Mouse (Mus musculus) thymus, postnatal 25 days (tissue): ENCODE measurements around the gene Tmprss6.

Experiments used
- DNase-seq: peaks from one replicate; pipeline ENCODE4 v3.0.0; 2022

Gene Tmprss6

DNA sequence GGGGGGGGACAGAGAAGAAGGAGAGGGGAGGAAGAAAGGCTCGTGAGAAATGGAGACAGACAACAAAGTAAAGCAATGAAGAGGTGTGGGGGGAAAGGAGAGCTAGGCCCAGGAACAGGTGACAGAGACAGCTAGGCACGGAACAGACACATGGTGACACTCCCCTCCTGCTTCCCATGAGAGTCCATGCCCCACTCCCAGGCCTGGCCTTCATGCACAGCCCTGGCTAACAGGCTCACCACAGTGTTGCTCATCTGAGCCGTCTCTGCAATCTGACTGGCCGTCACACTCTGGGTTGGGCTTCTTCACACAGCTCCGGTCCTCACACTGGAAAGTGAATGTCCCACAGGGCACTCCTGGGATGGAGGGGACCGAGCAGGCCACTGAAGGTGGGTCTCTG is 24.6 kb downstream of the Tmprss6 start:
- no peak for DNase-seq

DNA sequence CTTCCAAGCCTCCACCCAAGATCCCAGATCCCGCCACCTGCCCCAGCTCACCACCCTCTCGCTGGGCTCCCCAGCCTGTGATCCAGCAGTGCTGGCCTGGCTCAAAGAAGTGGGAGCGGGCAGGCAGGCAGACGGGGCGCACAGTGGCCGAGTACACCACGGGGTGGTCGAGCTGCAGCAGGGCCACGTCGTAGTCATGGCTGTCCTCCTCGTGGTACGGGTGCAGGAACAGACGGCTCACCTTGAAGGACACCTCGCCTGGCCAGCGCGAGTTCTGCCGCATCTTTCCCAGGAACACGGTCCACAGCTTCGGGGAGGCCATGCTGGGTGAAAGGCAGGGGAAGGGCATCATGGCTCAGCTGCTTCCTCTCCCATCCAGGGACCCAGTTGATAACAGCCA is 26.2 kb downstream of the Tmprss6 start:
- no peak for DNase-seq

DNA sequence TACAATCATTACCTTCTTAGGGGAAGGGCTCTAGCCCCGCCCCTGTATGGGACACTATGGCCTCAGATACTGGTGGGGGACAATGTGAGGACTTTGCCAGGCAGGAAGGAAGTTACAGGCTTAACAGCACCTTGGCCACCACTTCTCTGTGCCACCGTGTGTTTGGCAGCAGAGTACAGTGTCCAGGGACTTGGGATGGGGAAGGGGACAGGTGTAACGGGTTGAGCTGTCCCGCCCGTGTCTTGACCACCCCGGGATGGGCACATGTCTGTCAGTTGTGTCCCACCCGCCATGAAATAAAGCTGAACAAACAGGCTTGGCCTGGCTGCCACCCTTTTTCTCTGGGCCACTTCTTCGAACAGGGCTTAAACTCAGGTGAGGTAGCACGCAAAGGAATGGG is 29.5 kb downstream of the Tmprss6 start:
- no peak for DNase-seq

DNA sequence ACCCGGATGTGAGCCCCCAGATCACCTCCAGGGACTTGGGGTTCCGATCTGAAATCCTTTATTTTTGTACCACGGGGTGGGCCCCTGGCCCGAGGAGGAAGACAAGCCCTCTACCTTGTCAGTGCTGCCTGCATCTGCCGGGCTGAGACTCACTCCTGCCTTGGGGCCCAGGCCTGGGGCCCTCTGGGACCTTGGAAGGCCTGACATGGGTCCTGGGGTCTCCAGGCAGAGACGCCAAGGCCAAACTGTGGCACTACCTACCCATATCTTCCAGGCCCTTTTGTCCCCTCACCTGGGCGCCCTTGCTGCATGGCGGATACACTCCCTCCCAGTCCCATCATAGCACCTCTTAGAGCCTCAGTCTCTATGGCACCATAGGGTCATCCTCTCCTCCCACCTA is 29.9 kb downstream of the Tmprss6 start:
- no peak for DNase-seq

DNA sequence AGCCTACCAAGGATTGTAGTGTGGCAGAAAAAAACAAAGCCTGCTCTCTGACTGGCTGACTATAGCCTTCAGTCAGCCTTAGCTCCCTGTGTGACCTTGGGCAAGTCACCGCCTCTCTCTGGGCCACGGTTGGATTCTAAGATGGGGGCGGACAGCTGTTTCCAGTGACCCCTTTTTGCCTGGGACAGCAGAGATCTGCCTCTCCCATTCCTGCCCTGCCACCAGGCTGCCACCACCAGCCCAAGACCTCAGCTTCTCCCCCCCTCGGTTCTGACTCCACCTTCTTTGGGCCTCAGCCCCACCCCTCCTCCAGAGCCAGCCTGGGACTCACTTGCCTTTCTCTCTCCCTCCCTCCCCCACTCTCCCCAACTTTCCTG is 30.4 kb downstream of the Tmprss6 start:
- no peak for DNase-seq

DNA sequence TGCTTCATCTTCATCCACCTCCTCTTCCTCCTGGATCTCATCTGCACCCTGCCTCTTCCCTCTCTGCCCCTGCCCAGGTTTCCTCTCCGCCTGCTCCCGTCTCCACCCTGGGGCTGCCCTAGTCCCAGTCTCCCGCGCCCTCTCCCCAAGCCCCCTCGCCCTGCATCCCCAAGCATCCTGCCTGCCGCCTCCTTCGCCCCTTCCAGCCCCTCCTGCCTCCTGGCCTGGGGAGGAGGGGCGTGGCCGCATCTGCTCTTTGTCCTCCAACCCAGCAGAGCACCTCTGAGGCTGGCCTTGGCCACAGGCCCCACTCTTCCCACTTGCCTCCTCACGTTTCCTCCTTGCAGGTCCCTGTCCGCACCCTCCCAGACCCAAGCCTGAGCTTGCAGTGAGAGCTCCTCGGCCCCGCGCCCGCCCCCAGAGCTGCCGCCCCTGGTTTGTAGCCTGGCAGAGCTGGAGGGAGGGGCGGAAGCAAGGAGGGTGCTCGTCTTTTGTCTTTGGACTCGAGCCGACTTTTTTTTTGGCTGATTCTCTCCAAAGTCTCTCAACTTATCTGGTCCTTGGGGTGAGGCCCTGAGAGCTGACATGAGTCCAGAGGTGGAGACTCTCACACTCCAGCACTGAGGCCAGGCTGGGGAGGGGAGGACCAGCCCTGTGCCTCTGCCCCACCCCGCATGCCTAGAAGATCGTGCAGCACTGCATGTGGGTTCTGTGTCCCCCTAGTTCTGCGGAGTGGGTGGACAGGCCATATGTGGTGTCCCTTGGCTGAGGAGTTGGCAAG is 31.0 kb downstream of the Tmprss6 start:
- no peak for DNase-seq

DNA sequence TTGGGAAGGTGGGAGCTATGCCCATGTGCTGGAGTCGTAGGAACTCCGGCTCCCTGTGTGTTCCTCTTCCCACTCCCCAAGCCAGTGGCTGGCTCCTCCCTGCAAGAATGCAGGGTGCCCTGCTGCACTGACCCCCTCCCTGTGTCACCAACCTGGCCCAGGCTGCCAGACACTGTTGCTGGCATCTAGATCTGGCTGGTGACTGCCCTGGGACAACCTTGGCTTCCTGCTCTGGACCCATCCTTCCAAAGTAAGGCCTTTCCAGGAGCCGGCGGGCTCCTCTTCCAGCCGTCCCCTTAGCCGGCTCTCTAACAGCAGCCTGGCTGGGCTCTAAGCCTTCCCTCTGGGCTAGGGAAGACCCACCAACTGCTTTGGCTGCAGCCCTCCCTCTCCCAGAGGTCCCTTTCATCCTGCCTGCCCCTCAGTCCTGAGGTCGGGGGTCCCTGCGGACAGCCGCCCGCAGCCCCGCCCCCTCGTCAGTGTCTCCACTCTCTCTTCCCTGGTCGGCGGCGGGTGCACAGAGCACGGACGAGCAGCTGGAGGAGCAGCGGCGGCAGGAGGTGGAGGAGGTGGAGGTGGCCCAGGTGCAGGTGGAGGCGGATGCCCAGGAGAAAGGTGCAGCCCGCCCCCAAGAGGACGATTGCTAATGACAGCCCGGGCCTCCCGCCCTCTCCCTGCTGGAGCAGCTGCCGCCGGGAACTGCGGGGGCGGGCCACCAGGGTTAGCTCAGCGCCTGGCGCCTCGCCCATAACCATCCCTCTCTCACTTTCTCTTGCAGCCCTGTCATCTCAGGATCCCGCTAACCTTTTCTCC is 31.8 kb downstream of the Tmprss6 start:
- DNase-seq, result no peak

DNA sequence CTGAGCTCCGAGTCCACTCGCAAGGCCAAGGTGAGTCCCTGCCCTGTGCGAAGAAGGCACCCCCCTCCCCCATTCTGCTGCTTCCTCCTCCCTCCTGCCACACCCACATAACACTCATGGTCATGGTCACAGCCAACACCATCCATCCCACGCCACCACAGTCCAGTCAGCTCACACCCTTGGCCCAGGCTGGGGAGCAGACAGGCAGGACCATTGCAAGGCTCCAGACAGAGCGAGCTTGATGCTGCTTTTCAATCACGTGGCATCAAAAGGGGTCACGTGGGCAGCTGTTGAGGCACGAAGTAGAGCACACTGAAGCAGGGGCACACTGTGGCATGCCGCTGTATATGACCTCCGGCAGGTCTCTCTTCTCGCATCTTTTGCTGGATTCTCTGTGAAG is 32.8 kb downstream of the Tmprss6 start:
- no peak for DNase-seq

DNA sequence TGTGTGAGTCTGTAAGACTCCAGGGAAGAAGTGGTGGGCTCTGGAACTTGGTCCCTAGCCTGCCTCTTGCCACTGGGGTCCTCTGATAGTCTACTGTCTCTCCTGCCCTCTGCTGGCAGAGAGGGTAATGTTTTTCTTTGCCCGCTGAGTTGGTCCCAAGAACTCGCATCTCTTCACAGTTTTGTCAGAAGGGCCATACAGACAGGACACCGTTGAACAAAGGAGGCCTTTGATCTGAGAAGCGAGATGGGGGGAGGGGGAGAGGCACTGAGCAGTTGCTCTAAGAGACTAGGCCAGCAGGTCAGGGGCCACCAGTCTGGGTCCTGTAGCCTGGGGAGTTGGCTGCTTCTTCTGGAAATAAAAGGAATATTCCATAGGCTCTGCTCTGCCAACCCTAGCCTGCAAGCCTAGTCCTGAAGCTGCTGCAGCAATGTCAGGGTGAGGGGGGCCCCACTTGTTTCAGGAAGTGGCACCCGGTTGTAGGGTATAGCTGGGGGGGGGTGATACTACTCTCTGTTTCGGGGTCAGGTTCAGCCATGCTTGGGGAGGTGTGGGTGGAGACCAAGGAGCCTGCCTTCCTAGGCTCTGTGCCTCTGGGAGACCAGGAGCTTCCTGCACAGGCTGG is 33.4 kb downstream of the Tmprss6 start:
- peak; percentile 58 for DNase-seq

DNA sequence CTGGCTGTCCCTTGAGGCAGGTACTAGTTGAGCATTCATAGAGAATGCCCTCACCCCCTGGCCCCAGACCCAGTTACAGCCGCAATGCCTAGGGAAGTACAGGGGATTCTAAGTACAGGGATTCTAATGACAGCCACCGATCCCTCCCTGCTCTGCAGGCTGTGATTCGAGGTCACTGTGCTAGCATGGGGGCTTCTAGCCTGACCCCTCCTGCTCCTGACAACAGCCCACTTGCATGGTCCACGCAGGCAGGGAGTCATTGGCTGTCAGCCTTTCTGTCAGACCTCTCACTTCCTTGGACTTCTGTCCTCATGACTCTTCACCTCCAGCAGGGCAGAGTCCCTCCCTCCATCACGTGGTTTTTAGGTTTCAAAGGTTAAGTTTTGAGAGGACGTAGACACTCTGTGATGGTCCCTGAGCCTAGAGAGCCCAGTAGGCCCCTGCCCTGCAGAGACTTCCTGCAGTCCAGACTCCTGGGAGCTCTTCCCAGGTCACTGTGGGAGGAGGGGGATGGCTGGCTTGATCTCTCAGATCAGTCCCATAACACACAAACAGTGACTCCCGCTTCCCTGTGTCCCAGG is 36.8 kb downstream of the Tmprss6 start:
- no peak for DNase-seq

DNA sequence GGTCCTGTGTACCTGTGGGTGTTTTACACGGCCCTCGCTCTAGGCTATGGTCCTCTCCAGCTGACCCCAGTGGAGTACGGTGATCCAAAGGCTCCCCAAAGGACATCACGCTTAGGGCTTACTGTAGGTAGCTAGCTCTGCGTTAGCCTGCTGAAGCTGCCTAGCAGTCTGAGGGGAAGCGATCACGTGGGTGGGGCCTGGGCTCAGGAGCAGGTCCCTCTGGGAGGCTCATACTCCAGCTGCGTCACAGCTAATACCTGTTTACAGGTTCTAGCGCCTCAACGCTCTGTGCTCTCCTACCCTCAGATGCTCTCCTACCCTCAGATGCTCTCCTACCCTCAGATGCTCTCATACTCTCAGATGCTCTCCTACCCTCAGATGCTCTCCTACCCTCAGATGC is 37.6 kb downstream of the Tmprss6 start:
- DNase-seq, result no peak

DNA sequence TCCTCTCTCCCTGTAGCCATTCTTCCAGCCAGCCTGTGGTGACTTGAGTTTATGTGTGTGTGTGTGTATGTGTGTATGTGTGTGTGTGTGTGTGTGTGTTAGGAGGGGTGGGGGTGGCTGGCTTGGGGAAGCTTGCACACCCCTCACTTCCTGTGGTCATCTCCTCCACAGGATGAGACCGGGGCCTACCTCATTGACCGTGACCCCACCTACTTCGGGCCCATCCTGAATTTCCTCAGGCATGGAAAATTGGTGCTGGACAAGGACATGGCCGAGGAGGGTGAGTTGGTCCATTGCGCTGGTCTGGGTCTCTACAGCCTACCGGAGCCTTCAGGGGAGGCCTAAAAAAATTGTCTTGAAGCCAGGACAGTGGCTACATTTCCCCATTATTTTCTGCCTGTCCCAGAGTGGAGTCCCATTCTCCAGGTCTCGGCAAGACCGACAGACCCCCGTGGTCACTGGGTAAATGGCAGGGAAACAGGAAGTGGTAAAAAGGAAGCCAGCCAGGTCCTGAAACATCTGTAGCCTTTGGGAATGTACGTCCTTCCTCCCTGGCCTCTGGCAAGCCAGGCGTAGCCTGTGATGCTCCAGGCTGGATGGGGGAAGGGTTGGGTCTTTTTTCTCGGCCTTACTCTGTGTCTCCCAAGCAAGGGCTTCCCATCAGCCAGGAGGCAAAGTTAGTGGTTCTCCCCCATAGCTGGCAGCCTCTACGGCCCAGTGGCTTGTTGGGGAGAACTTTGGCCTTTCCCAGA is 38.4 kb downstream of the Tmprss6 start:
- DNase-seq, result no peak

DNA sequence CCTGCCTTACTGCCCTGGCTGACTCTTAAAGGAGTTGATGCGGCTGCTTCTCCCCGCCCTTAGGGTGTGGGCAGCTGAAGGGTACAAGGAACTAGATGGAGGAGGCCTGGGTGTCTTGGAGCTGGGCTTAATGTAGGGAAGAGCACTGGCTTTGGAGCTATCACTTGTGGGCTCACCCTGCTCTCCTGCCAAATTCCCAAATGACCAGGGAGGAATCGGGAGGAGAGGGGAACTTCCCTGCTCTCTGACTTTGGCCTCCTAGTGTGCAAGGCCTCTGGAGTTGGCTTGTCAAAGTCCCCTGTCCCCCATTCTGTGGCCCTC is 39.3 kb downstream of the Tmprss6 start:
- DNase-seq, result no peak

DNA sequence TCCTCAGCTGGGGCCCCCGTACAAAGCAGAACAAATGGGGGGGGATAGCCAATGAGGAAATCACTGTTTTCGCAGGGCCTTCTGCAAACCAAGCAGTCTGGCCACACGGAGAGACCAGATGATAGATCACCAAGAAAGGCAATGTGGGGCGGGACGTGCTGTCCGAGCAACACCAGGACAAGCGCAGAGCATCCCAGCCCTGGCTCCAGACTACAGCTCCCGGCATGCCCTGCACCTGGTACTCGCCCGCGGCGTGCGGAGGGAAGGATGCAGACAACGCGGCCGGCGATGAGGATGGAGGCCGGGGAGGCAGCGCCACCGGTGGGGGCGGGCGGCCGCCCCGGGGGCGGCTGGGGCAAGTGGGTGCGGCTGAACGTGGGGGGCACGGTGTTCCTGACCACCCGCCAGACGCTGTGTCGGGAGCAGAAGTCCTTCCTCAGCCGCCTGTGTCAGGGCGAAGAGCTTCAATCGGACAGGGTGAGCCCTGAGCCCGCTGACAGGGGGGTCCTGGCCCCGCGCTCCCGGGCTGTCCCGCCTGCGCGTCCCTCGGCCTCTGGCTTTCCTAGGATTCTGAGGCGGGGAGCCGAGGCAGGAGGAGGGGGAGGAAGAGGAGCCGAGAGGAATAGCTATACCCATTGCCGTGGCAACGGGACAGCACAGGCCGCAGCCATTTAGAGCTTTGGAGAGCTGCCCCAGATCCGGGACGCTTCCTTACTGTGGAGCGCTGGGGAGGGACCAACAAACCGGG is 39.9 kb downstream of the Tmprss6 start, which contains the start of gene Kctd17:
Kctd17 (plus strand) TSS at position 174 of the 748 bp plus-strand sequence.
- DNase-seq, result peak; percentile 40

DNA sequence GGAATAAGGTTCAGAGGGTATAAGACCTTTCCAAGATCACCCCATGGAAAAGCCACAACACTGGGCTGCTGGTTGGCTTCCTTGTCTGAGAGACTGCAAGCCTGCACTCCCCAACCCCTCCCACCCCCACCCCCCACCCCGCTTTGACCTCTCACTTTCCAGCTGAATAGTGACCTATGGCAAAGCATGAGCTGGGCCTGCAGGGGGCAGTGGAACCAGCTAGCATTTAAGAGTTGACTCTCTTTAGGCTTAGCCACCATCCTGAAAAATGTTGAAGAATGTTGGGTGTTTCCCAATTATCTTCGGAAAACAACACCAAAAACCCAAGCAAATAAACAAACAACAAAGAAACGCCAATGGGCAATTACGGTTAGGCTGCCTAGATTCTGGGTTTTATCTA is 43.2 kb downstream of the Tmprss6 start:
- DNase-seq, result no peak

DNA sequence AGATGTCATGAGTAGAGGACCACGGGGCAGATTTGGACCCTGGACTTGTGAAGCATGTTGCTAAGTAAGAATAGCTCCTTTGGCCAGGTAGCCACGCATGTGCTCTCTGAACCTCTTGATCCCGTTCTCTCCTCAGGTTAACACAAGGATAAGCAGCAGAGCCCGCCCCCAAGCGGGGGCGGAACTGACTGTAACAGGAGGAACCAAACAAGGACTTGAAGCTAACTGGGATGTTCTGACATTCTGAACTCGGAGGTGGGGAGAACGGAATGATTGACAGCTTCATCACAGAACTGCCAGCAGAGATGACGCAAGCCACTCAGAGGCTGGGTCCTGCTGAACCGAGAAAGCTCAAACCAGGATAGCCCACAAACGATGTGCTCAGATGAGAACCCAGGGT is 43.9 kb downstream of the Tmprss6 start:
- DNase-seq, result no peak

DNA sequence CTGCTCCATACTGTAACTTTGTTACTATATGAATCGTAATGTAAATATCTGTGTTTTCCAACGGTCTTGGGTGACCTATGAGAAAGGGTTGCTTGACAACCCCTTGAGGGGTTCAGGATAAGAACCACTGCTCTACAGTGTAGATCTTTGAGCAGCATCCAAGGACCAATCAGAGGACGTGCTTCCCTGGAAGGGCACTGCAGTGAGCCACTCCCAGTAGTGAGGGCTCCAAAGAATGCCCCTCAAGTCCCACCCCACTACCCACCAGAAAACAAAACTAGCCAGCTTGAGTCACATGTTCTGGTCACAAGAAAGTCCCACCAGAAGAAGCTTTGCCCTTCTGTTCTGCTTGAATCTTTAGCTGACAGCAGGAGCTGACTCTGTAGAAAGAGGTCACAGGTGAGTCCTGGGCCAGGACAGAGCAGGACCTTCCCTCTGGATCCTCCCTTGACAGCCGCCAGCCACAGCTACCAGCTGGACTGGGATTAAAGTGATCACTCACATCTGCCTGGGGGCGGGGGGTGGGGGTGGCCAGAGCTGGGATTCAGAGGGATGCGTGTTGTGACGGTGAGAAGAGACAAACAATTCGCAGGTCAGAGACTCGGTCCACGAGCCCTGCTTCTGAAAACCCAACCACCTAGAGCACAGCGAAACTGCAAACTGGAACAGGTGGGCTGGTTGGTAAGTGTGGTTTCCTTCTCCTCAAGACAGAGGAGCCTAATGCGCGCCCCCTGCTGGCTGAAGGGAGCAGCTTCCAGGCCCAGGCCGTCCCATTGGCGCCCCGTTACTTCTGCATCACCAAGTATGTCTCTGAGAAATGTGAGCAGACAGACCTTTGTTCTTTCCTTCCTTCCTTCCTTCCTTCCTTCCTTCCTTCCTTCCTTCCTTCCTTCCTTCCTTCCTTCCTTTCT is 46.1 kb downstream of the Tmprss6 start:
- peak; percentile 90 for DNase-seq

DNA sequence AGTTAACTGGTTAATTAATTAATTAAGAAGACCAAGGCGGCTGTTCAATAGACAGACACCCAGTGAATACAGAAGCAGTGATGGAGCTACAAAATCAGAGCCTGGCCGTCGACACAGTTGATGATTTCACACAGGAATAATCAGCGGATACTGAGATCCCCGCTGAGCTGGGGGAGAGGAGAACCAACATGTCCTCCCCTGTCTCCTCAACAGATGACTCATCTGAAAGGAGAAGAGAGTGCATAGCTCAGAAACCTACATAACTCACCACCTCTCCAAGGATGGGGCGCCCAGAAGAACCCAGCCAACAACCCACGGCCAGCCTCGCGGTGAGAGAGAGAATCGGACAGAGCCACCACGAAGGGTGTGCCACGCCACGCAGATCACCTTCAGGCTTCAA is 48.0 kb downstream of the Tmprss6 start:
- DNase-seq, result no peak

DNA sequence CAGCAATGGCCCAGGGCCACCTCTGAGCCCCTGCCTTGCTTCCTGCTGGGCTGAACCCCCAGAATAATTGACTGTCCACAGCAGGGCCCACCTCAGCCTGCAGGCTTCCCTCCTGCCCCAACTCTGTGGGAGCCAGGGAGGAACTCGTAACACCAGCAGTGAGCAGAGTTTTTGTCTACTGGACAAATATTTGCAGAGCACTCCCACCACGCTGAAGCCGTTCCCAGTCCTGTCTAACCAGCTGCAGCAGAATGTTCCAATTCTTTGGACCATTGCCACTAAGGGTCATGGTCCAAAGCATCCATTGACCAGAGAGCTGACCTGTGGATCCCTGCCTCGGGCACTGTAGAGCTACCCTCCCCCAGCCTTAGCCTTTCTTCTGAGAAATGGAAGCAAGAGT is 51.5 kb downstream of the Tmprss6 start:
- DNase-seq, result no peak

DNA sequence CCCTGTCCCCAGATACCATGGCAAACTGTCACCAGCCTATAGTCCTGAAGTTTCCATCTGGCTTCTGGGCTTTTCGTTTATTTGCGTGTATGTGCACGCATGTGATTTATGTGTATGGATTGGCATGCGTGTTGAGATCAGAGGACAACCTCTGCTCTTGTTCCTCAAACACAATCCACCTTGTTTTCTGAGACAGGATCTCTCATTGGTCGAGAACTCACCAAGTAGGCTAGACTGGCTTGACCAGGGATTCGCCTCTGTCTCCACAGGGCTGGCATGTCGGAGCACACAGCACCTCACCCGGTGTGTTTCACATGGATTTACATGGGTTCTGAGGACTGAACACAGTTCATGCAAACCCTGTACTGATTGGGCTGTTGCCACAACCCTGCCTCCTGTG is 54.3 kb downstream of the Tmprss6 start:
- no peak for DNase-seq

DNA sequence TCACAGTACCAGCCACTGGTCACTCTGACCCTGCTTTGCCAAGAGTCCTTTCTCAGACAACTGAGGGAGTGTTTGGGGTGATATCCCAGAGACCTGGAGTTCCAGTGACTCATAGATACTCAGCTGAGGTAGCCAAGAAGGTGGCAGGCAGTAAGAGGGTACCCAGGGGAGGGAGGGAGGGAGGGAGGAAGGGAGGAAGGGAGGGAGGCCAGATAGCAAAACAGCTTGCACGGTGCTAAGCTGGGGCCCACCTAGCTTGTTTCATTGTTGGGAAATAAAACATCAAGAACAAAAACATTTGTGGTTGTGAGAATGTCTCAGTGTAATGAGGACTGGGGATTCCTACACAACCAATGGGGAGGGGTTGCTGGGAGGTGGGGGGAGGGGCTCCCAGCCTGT is 54.7 kb downstream of the Tmprss6 start:
- no peak for DNase-seq
